Mouse (Mus musculus): Measurements from ENCODE around the gene Prkca. TPM values are rescaled to one million over a fixed set of nuclear protein-coding genes. Genes with fewer than 3 reads are reported as not detected.
A peak's percentile ranks its signal among the peaks of the same experiment; 100 is the strongest.

The Prkca gene
- polyA plus RNA-seq, 1 experiment from 2014 or later: 1.6 TPM

DNA sequence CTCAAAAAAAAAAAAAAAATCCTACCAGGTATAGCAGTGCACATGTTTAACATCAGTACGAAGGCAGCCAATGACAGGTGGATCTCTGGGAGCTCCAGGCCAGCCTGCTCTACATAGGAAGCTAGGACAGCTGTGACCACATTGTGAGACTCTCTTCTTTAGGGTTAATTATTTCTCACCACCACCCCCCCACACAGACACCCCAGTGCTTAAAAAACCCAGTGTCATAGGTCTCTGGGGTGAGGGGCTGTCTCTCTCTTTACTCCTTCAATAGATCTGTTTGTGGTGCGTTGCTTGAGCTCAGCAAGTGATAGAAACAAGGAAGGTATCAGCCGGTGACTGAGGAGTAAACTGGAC lies 94.7 kb downstream of the Prkca start:
- no peak for DNase-seq (ENCODE audit: extremely low spot score, low spot score)
- H3K4me1 ChIP-seq: peaks cover 3% of the 10 kb centered on the region
- no peak overlapping the region for H3K4me3 ChIP-seq
- no peaks in the 10 kb centered on the region for H3K27me3 ChIP-seq (ENCODE audit: poor library complexity, severe bottlenecking)
- no peaks in the 10 kb centered on the region for H3K9me3 ChIP-seq
- H3K27ac ChIP-seq: no peak overlapping the region
- 83% methylated on average over 3 of the region's 3 CpGs for WGBS
- no peaks in the 10 kb centered on the region for H3K36me3 ChIP-seq (replicated peaks)

DNA sequence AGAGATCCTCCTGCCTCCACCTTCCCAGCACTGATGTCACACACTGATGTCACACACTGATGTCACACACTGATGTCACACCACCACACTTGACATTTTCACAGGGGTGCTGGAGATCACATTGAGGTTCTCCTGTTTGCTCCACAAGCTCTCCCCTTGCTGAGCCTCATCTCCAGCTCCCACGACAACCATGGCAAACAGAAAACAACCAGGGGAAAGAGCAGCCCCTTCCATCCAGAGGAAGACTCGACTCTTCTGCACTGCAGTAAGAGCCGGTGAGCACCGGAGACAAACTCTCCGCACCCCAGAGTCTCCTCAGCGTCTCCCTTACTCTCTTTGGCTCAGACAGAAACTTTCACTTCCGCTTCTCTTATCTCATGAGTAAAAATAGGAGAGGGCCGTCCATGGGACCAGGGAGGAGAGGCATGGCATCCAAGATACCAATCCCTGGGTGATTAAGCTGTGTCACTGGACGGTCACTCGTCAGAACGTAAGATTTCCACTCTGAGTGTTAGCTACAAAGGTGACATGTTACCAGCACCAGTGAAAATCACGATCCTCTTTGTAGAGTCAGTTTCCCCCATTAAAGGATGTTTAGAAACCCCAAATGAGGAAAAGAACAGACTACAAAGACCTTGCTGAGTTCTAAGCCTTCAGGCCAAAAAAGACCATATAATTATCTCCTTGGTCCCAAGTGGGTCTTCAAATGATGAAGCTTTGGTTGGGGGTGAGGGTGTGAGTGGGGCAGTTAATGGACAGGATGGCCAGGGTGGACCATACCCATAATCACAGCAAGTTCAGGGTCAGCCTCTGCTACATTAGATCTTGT lies 95.3 kb downstream of the Prkca start:
- Histone ChIP-seq H3K4me1 (peaks cover 3% of the 10 kb centered on the region), H3K27me3 (ENCODE audit: poor library complexity, severe bottlenecking) (no peaks in the 10 kb centered on the region), H3K27ac (no peak overlapping the region), H3K4me3 (no peak overlapping the region), H3K9me3 (no peaks in the 10 kb centered on the region), H3K36me3 (replicated peaks) (no peaks in the 10 kb centered on the region)
- WGBS: 90% methylated on average over 12 of the region's 12 CpGs
- no peak for DNase-seq (ENCODE audit: extremely low spot score, low spot score)

DNA sequence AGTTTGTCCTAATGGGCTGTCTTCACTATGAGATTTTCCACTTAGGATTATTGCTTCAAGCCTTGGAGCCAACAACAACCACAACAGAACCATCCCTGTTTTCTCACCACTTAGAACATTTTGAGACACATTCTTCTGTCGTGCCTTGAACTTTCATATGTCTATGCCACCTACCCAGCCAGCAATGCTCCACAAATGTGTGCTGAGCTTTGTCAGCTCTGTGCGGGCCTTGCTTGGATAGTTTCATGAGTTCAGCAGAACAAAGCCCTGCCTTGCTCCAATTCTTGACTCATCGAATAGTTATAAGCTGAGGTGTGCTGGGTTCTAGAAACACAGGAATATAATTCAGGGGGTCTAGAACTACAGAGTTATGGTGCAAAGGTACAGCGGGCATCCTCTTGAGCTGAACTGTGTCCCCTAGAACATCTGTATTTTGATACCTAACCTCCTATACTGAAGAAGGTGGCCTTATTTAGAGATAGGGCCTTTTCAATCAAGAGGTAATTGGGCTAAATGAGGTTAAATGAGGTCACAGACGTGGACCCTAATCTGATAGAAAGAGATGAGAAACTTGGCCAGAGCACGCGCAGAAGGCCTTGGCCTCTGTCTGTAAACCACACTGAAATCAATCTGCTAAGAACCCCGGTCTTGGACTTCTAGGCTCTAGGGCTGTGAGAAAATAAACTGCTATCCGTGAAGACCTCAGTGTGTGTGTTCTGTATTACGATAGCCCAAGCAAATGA lies 96.4 kb downstream of the Prkca start:
- no peaks in the 10 kb centered on the region for H3K9me3 ChIP-seq
- H3K36me3 ChIP-seq (replicated peaks): no peaks in the 10 kb centered on the region
- H3K4me3 ChIP-seq: no peak overlapping the region
- no peak for DNase-seq (ENCODE audit: extremely low spot score, low spot score)
- WGBS: 85% methylated on average over 10 of the region's 10 CpGs
- no peaks in the 10 kb centered on the region for H3K27me3 ChIP-seq (ENCODE audit: poor library complexity, severe bottlenecking)
- no peak overlapping the region for H3K27ac ChIP-seq
- H3K4me1 ChIP-seq: peaks cover 3% of the 10 kb centered on the region

DNA sequence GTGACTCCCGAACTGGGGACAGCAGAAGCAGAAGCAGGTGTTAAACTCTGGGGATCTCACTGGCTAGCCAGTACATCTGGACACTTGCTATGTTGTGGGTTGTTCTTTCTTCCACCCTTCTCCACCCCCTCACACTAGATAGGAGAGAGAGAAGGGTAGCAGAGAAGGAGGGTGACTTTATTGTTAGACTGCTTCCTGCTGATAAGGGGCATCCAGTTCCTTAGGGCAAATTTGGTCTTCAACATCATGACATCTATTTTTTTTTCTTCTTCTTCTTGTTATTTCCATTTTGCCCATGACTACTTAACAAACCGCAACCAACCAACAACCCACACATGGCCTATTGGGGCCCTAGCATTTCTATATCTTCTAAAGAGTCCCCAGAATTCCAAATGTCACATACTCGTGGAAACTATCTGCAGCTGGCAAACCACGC lies 97.4 kb downstream of the Prkca start:
- DNase-seq (ENCODE audit: extremely low spot score, low spot score): no peak
- peaks cover 3% of the 10 kb centered on the region for H3K4me1 ChIP-seq
- no peaks in the 10 kb centered on the region for H3K36me3 ChIP-seq (replicated peaks)
- H3K4me3 ChIP-seq: no peak overlapping the region
- no peaks in the 10 kb centered on the region for H3K27me3 ChIP-seq (ENCODE audit: poor library complexity, severe bottlenecking)
- no peaks in the 10 kb centered on the region for H3K9me3 ChIP-seq
- 87% methylated on average over 4 of the region's 4 CpGs for WGBS
- H3K27ac ChIP-seq: no peak overlapping the region

DNA sequence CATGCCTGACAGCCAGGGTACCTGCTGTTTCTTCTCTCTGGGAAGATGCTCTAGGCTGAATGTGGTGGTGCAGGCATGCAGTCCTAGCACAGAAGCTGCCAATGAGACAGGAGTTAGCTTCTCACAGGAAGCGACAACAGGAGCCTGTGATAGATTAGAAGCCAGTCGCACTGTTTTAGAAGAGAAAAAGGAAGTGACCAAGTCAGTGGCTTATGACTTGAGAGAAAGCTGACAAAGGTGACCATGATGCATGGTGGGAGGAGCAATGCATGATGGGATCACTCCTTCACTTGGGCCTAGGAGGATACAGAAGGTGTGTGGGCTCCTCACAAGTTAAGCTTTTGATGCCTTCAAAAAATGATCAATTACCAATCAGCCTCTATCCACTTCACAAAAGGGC lies 99.5 kb downstream of the Prkca start:
- peaks cover 5% of the 10 kb centered on the region for H3K4me1 ChIP-seq
- DNase-seq (ENCODE audit: extremely low spot score, low spot score): no peak
- no peaks in the 10 kb centered on the region for H3K36me3 ChIP-seq (replicated peaks)
- 75% methylated on average over 2 of the region's 2 CpGs for WGBS
- no peak overlapping the region for H3K4me3 ChIP-seq
- no peaks in the 10 kb centered on the region for H3K27me3 ChIP-seq (ENCODE audit: poor library complexity, severe bottlenecking)
- no peaks in the 10 kb centered on the region for H3K9me3 ChIP-seq
- H3K27ac ChIP-seq: no peak overlapping the region

DNA sequence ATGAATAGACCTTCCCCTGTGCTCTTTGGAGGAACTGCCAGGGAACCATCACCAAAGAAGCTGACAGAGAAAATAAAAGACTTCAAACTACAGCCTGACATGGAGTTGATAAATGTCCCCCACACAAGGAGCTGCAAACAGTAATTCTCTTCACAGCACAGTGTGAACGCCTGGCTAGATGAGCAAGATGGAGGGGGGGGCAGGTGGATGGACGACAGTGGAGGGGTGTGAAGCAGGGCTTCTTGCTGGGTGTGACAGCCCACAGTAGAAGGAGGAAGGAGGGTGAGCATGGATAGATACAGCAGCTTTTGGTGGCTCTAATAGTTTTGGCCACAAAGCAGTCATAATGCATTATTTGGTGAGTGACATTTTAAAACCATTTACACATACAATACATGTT lies 100.1 kb downstream of the Prkca start:
- Histone ChIP-seq H3K4me3 (no peak overlapping the region), H3K27me3 (ENCODE audit: poor library complexity, severe bottlenecking) (no peaks in the 10 kb centered on the region), H3K36me3 (replicated peaks) (no peaks in the 10 kb centered on the region), H3K27ac (no peak overlapping the region), H3K4me1 (peaks cover 9% of the 10 kb centered on the region), H3K9me3 (no peaks in the 10 kb centered on the region)
- 68% methylated on average over 2 of the region's 2 CpGs for WGBS
- DNase-seq (ENCODE audit: extremely low spot score, low spot score): no peak

DNA sequence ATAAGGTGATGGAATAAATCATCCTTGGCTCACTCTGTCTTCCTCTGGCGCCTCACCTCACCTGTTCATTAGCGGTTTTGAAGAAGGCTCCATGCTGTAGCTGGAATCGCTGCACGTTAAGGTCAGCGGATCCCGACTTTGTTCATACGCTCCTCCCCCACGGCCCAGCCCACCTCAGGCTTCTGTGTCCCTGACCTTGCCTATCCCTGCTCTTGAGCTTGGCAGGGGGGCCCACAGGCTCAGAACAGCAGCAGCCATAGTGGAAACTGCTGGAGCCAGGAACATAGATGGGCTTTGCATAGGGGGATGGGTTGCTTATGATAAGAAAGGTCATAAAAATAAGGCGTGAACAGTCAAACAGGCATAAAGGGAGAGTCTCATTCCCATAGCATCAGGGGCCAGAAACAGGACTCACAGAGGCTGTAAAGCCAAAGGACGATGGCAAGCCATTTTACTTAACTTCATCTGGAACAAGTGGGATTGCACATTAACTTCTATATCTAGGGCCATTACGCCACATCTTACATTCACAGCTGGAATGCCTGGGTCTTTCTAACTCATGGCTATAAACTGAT lies 102.7 kb downstream of the Prkca start:
- no peaks in the 10 kb centered on the region for H3K9me3 ChIP-seq
- H3K36me3 ChIP-seq (replicated peaks): no peaks in the 10 kb centered on the region
- no peaks in the 10 kb centered on the region for H3K27me3 ChIP-seq (ENCODE audit: poor library complexity, severe bottlenecking)
- H3K27ac ChIP-seq: no peak overlapping the region
- 71% methylated on average over 11 of the region's 11 CpGs for WGBS
- no peak for DNase-seq (ENCODE audit: extremely low spot score, low spot score)
- H3K4me1 ChIP-seq: peaks cover 35% of the 10 kb centered on the region
- no peak overlapping the region for H3K4me3 ChIP-seq

DNA sequence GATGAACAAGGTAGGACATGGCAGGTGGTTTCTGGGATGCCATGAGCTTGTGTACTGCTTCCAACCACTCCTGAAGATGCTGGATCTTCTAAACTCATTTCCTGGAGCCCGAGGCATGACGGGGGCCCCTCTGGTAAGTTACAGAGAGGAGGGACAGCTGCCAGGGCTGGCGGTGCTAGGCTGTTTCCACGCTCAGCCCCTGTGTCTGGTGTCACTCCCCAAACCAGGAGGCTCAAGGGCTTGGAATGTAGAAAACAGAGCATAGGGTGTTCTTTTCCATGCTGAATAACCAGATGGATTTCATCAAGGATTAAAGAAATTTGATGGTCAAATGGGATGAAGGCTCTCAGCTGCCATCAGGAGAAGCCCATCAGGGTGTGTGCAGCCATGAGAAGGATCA lies 104.6 kb downstream of the Prkca start:
- H3K4me1 ChIP-seq: peaks cover 39% of the 10 kb centered on the region

DNA sequence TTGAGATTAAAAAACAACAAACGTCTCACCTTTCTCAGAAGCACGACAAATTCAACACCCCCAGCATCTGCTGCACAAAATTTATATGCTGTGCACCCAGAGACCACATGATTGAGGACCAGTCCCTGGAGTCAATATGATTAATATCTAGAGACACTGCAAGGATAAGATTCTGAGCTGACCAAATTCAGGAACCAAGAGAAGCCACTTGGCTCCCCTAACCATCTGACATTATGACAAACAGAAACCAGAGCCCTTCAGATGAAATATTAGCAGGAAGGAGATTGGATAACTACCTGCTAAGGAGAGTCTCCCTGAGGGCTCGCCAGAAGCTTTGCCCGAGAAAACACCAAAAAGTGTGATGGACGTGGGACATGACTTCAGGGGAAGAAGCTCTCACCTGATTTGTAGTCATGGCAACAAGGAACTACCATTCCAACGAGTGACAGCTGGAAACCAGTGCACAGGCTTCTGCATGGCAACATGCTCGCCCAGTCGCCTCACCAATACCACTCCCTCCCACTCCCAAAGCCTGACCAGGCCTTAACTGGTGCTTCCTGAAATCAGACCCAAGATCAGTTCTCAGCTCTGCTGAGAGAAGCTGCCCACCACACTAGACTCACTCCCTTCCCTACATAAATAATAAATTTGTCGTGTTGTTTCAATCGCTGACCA lies 106.8 kb downstream of the Prkca start:
- no peak for DNase-seq (ENCODE audit: extremely low spot score, low spot score)
- Histone ChIP-seq H3K27me3 (ENCODE audit: poor library complexity, severe bottlenecking) (no peaks in the 10 kb centered on the region), H3K27ac (no peak overlapping the region), H3K4me1 (peaks cover 39% of the 10 kb centered on the region), H3K9me3 (no peaks in the 10 kb centered on the region), H3K36me3 (replicated peaks) (no peaks in the 10 kb centered on the region), H3K4me3 (no peak overlapping the region)
- 74% methylated on average over 10 of the region's 10 CpGs for WGBS

More for the DNA sequence above, 104.6 kb downstream of the Prkca start:
- 92% methylated on average over 4 of the region's 4 CpGs for WGBS
- Histone ChIP-seq H3K9me3 (no peaks in the 10 kb centered on the region), H3K27me3 (ENCODE audit: poor library complexity, severe bottlenecking) (no peaks in the 10 kb centered on the region), H3K36me3 (replicated peaks) (no peaks in the 10 kb centered on the region), H3K4me3 (no peak overlapping the region), H3K27ac (no peak overlapping the region)
- DNase-seq (ENCODE audit: extremely low spot score, low spot score): no peak

DNA sequence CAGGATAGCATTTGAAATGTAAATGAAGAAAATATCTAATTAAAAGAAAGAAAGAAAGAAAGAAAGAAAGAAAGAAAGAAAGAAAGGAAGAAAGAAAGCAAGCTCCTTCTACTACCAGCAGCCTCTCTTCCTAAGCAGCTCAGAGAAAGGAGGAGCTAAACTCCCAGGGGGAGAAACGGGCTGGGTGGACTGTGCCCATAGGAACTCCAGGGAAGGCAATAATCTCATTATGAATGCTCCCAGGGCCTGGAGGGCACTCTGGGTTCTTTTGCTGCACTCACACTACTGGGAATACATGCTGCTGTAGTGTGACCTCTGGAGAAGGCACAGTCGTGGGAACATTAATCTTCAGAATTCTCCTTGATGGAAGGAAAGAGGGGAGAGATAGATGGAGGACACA lies 107.5 kb downstream of the Prkca start:
- H3K4me1 ChIP-seq: peaks cover 39% of the 10 kb centered on the region
- H3K9me3 ChIP-seq: no peaks in the 10 kb centered on the region
- H3K4me3 ChIP-seq: no peak overlapping the region
- 23% methylated on average over 2 of the region's 2 CpGs for WGBS
- no peak overlapping the region for H3K27ac ChIP-seq
- no peaks in the 10 kb centered on the region for H3K27me3 ChIP-seq (ENCODE audit: poor library complexity, severe bottlenecking)
- DNase-seq (ENCODE audit: extremely low spot score, low spot score): no peak
- H3K36me3 ChIP-seq (replicated peaks): no peaks in the 10 kb centered on the region

DNA sequence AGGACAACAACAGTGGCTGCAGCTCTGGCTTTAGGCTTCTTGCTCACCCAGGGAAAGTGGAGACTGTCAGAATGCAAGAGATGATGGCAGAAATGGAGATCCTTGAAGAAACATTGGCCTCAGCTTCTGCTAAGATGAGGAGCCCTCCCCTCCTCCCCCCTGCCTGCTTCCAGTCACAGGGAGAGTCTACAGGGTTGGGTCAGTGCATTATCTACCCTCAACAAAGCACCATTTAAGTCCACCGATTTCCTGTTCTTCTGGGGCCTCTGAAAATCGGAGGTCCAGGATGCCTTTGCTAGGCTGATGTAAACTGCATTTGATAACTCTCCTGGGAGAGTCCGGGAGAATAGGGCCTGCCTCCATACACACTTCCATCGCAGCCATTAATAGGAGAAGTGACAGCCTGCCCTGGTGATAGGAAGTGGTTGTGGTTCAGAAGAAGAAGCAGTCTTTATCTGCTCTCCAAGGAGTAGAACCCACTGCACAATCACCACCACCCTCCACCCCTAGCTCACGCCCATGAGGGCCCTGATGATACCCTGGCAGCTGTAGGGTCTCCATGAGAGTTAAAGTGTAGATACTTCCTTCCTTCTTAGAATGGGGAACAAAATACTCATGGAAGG lies 108.5 kb downstream of the Prkca start:
- H3K27ac ChIP-seq: peak overlapping the region; percentile 44
- H3K4me3 ChIP-seq: no peak overlapping the region
- no peaks in the 10 kb centered on the region for H3K27me3 ChIP-seq (ENCODE audit: poor library complexity, severe bottlenecking)
- no peaks in the 10 kb centered on the region for H3K36me3 ChIP-seq (replicated peaks)
- DNase-seq (ENCODE audit: extremely low spot score, low spot score): no peak
- peaks cover 34% of the 10 kb centered on the region for H3K4me1 ChIP-seq
- no peaks in the 10 kb centered on the region for H3K9me3 ChIP-seq
- 80% methylated on average over 5 of the region's 5 CpGs for WGBS

DNA sequence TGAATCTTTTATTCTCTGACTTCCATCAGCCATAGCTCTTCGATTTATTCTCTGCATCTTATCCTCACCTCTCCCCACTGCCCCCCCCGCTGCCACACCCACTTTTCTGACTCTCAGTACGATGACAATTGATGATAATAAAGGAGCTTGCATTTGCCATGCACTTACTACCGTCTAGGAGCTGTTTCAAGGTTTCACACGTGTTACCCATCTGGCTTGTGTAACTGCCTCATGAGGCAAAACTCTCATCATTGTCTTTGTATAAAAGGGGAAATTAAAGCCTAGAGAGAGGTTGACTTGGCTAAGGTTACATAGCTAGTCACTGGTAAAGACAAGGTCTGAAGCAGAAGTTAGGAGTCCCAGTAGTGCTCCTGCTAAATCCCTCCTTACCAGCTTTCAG lies 110.7 kb downstream of the Prkca start:
- Histone ChIP-seq H3K9me3 (no peaks in the 10 kb centered on the region), H3K4me3 (no peak overlapping the region), H3K27me3 (ENCODE audit: poor library complexity, severe bottlenecking) (no peaks in the 10 kb centered on the region), H3K36me3 (replicated peaks) (no peaks in the 10 kb centered on the region), H3K27ac (no peak overlapping the region), H3K4me1 (peaks cover 29% of the 10 kb centered on the region)
- no peak for DNase-seq (ENCODE audit: extremely low spot score, low spot score)
- WGBS: 82% methylated on average over 5 of the region's 5 CpGs
